Mouse (Mus musculus) c-Kit-positive CD71-positive TER-119-positive erythroid progenitor cells, embryonic 14.5 days (primary cell): Measurements from ENCODE around the gene Fbxo44.
A peak's percentile ranks its signal among the peaks of the same experiment; 100 is the strongest.
"Not testable (repeated sequence)": the region's sequence is repeated elsewhere in the genome, so short reads cannot be mapped to it uniquely, and the experiment has no call there.

Source experiments
- DNase-seq: peaks from one replicate; pipeline ENCODE4 v3.0.0-alpha.2; 2013; ENCODE audit warnings: low spot score

Gene Fbxo44

GRCm38 (mm10) chr4:148160436-148161390 lies at the start of gene Fbxo44, which contains the start of gene Fbxo2:
Gene Fbxo44, minus strand, starts transcription at chr4:148160482.
Gene Fbxo2, plus strand, starts transcription at chr4:148160621.
- no peak for DNase-seq

DNA sequence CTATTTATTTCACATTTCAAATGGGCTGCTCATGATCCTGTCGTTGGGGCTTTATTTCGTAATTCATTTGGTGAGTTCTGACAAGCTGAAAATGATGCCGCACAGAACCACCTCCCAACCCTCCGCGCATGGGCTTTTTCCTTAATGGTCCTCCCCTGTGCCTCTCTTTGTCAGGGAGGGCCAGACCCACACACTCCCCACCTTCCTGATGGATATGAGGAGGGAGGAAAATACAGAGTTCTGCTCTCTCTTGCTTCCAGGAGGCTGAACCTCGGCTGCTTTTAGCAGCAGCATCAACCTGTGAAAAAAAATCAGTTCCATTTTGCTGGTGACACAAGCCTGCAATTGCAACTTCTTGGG lies 44.6 kb upstream of the Fbxo44 start:
- DNase-seq, result no peak

DNA sequence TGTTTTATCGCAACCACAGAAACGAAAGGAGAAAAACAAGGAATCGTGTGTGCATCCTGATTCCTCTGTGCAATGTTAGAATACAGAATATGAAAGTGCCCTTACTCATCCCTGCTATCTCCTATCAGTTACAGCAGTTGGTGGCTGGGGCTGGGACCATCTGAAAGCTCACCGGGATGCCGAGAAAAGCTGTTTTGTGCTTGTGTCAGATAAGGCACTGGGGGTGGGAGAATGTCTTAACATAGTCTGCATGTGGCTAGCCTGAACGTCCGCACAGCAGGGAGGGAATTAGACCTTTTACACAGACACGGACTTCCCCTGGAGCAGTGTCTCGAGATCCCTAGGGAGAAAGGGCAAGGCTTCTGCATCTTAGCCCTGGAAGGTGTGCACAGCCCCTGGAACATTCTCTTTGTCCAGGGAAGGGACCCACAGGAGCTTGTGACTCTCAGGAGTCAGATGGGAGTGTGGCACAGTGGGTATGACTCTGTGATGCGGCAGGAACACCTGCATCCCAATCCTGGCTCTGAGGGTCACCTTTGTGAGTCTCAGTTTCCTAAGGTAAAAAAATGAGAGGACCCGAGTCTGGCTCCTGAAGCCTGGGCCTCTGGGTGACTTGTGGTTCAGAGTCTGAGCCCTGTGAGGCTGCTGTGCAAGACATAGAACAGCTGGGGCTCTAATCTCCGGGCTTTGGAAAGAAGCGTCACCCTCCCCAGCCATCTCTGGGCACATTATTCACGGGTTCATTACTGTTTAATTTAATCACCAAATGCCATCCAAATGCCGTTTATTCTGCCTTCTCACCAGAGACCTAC lies 44.0 kb upstream of the Fbxo44 start:
- DNase-seq, result peak; percentile 86

DNA sequence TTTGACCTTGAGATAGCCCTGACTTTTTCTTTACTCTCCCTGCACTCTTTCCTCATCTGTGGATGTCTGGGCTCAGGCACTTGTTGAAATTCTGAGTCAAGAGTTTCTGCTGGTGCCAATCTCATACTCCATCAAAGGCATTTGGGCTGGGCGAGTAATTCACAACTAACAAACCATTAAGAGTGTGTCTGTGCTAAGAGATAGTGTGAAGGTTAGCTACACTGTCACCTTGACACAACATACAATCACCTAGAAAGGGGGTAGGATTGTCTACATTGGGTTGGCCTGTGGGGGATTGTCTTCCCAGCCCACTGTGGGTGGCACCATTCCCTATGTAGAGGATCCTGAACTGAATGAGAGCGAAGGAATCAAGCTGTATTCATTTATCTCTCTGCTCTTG lies 43.3 kb upstream of the Fbxo44 start:
- DNase-seq, result peak; percentile 39

DNA sequence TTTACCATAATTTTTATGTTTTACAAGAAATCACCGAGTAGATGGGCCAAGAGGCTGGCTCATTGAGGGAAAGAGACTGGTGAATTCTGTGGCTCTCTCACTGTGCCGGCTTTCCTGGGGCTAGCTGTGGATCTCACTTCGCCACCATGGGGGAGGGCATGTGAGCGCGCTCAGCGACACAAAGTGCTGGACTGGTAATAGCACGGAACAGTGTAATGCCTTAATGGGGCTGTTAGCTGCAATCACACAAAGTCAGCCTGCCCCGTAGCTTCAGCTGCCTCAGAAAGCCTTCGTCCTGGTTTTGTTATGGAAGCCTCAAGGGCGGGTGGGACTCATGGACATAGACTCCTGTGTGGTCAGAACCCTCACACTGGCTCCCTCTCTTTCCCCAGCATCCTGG lies 38.4 kb upstream of the Fbxo44 start:
- no peak for DNase-seq

GRCm38 (mm10) chr4:148194400-148194799 lies 34.1 kb upstream of the Fbxo44 start:
- DNase-seq, result no peak

GRCm38 (mm10) chr4:148192707-148193245 lies 32.5 kb upstream of the Fbxo44 start:
- no peak for DNase-seq

GRCm38 (mm10) chr4:148188767-148189166 lies 28.5 kb upstream of the Fbxo44 start:
- not testable (repeated sequence) for DNase-seq

- no peak for DNase-seq
These were observed 25.5 kb upstream of the Fbxo44 start for GRCm38 (mm10) chr4:148185819-148186218.

DNA sequence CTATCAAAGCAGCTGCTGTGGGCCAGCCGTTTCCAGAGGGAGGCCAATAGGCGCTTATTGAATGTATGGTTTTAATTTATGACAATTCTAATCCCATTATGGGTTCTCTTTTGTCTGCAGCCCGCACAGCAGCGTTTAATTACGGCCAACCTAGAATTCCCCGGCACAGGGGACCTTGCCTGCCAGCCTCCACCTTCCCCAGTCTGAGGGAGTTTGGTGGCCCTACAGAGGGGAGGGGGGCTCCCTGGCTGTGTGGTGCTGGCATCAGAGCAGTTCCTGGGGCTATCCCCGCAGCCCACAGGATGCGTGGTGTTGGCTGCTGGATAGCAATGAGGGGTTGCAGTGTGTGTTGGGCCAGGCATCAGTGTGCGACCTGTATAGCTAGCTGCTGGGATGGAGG lies 24.3 kb upstream of the Fbxo44 start:
- no peak for DNase-seq

DNA sequence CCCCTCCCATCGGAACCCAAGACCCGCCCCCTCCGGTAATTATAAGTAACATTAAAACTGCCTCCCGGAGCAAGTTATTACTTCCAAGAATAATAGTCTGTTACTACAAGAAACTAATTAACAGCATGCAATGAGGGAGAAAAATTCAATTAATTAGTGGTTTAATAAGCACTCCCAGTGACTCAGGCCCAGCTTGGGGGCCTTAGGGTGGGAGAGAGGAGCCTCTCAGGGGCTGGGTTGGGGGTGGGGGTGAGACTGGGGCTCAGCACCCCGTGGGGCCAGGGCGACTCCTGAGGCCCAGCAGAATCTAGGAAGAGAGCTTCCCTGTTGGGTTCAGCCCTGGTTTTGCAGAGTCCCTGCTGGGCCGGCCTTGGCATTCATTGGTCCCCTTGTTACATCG lies 22.1 kb upstream of the Fbxo44 start:
- DNase-seq, result no peak

GRCm38 (mm10) chr4:148181483-148181882 lies 21.2 kb upstream of the Fbxo44 start:
- DNase-seq, result no peak

GRCm38 (mm10) chr4:148177716-148178115 lies 17.4 kb upstream of the Fbxo44 start:
- DNase-seq, result no peak

GRCm38 (mm10) chr4:148176603-148177002 lies 16.3 kb upstream of the Fbxo44 start:
- not testable (repeated sequence) for DNase-seq

DNA sequence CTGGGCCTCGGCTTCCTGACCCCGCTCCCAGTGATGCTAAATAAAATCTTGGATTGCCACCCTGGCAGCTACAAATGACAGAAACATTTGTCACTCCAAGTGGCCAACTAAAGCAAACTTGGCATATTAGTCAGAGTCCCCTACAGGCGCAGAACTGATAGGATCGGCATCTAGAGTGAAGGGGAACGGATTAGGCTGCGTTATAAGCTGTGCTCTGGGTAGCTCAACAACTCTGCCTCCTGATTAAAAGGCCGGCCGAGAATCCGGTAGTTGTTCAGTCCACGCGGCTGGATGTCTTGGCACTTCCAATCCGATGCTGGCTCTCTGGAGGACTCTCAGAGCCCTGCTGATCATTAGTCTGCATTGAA lies 14.2 kb upstream of the Fbxo44 start:
- DNase-seq, result no peak

- no peak for DNase-seq
These were observed 13.7 kb upstream of the Fbxo44 start for GRCm38 (mm10) chr4:148173811-148174494.

DNA sequence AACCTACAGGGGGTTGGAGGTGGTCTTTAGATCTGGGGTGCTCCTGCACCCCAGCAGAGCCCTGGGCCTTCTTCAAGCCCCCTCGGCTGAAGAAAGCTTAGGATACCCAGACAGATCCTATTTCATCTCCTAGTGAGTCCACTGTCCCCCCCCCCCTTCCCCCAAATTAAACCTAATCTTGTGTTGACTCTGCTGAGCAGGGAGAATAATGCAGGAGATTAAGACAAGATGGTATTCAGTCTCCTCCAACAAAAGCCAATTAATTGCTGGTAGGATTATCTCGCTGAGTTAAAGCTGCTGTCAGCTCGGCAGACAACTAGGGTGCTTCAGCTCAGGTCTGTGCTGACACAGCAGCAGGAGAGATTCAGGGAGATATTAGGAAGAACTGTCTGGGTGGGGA lies 11.0 kb upstream of the Fbxo44 start:
- DNase-seq, result no peak

- DNase-seq, result peak; percentile 56
These were observed 10.6 kb upstream of the Fbxo44 start for GRCm38 (mm10) chr4:148170842-148171241.

DNA sequence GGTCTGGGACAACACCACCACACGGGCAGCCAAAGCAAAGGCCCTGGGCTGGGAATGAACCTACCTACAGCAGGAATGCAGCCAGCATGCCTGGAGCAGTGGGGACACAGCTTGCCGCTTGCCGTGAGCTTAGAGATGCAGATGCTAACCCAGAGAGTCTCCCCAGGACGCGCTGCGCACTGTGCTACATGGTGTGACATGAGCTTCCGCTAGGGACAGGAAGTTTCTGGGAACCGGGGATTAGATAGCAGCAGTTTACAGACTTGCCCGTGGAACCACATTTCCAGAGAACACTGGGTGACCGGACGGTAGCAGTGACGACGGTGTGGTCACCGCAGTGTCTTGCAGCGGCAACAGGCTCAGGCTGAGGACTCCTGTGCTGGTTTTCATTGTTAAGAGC lies 9.3 kb upstream of the Fbxo44 start:
- no peak for DNase-seq

- DNase-seq, result peak; percentile 51
These were observed 8.0 kb upstream of the Fbxo44 start for GRCm38 (mm10) chr4:148168287-148168686.

DNA sequence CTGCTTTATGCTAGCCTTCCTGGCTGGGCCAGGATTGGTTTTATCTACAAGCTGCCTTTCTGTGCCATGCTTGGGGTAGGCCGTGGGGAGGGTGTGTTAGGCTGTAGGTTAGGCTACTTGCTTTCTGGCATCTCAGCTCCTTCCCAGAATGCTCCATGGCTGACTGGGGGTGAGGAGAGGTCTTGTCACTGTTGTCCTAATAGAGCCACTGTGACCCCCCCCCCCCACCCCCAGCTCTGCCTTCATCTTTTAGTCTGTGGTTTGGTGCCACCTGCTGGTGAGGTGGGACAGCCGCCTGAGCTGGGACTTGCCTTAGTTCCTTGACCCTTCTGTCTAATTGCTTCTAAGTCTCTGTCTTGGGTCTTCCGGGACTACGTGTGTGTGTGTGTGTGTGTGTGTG lies 6.7 kb upstream of the Fbxo44 start:
- DNase-seq, result peak; percentile 44

- DNase-seq, result no peak
These were observed 6.1 kb upstream of the Fbxo44 start for GRCm38 (mm10) chr4:148166431-148166830.
